Mouse (Mus musculus) v-Abl transformed pro-B cells (cell line): ENCODE measurements around the gene Olfr1053.
"Not testable (repeated sequence)": the region's sequence is repeated elsewhere in the genome, so short reads cannot be mapped to it uniquely, and the experiment has no call there.

Source experiments
- in situ Hi-C, 2 experiments: fragments of 400-800 bp; cut with MboI; formaldehyde crosslinking; loops; one replicate each; pipeline ENCODE4 v1.15.1; 2025; ENCODE audit not compliant: unreplicated experiment in 2 of 2

Gene Olfr1053

DNA sequence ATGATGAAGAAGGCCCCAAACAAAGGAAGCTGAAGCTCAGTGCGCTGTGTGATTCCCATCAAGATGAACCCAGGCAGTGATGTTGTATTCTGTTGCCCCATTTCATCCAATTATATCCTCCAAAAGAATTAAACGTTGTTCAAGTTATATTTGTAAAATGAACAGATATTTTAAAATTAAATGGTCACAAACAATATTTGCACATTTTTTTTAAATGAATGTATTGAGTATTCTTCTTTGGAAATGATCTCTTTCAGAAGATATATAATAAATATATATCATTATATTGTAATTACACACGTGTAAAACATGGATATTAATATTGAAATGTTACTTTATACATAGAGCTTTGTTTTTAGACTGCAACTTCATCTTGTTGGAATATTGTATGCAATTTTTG, at the start of gene Olfr1053:
TSS of gene Olfr1053 (minus strand) at position 101 of the 400 bp plus-strand sequence.
- in situ Hi-C loops, result no loop called here

DNA sequence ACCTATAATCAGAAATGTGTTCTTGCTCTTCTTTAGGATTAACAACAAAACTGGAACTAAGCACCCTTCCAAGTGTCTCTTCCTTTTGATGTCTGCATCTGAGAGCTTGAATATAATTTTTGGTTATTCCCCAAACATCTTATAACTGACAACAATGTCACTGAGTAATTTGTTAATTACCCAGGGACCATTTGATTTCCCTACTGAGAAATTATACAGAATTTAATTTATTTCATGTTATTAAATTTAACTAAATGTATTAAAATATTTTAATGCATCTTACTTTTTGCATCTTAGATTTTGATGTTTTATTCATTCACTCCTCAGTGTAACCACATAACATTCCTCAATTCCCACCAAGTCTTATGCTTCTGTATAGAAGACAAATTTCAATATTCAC, 47.3 kb upstream of the Olfr1053 start, which contains the start of gene Olfr1056:
TSS of gene Olfr1056 (minus strand) at position 101 of the 400 bp plus-strand sequence.
- in situ Hi-C loops, result no loop called here

DNA sequence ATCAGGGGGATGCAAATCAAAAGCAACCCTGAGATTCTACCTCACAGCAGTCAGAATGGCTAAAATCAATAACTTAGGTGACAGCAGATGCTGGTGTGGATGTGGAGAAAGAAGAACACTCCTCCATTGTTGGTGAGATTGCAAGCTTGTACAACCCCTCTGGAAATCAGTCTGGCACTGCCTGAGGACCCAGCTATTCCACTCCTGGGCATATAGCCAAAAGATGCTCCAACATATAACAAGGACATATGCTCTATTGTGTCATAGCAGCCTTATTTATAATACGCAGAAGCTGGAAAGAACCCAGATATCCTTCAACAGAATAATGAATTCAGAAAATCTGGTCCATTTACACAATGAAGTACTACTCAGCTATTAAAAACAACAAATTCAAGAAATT, 36.7 kb upstream of the Olfr1053 start:
- in situ Hi-C loops, result not testable (repeated sequence)

DNA sequence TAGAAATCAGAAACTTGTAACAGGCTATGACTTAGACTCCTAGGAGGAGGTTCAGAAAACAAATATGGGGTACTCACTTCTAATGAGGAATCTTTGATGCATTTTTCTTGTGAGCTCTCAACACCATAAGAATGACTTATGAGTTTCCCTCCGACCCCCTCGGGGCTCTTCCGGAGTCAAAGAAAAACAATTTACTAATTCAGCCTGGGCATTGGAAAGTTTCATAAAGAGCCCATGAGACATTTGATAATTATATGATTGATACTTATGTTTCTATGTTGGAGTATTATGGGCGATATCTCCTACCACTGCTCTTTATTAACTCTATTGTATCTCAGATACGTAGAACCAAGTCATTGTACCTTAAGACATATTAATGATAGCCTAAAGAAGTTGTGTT, 35.1 kb upstream of the Olfr1053 start, which contains the start of gene Olfr1055:
TSS of gene Olfr1055 (minus strand) at position 101 of the 400 bp plus-strand sequence.
- in situ Hi-C loops, result no loop called here

DNA sequence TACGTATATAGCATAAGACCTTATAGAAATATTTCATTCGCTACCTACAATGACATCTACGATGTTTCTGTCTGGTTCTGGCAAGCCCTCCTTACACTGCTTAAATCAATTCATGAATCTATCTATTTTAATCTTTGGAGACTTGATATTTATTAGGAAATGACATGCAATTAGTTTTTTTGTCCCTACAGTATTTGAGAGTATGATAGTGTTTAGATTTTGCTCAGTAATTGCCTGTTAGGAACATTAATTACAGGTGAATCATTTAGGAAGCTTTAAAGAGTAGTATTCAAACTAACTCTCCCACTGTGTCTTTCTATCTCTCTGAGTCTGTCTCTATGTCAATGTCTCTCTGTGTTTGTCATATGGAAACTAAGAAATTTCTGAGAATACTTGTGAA, 20.2 kb upstream of the Olfr1053 start, which contains the start of gene Olfr1054:
TSS of gene Olfr1054 (minus strand) at position 101 of the 400 bp plus-strand sequence.
- in situ Hi-C loops, result no loop called here

DNA sequence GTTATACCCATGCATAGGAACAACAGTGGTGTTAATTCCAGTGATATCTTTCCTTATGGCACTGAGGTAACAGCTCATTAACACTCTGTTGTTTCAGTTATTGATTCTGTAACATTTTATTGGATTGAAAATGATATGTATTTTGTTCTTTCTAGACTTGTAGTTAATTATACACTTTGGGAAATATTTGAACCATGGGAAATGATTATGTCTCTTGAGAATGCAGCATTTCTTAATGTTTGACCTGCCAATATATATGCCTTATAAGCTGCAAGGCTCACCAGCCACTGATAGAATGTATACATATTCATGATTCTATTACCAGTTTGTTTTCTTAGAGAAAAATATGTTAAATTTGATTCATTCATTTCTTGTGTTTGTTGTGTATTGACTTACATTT, 22.9 kb downstream of the Olfr1053 start, which contains the start of gene Olfr1052:
TSS of gene Olfr1052 (plus strand) at position 301 of the 400 bp plus-strand sequence.
- in situ Hi-C loops, result no loop called here

DNA sequence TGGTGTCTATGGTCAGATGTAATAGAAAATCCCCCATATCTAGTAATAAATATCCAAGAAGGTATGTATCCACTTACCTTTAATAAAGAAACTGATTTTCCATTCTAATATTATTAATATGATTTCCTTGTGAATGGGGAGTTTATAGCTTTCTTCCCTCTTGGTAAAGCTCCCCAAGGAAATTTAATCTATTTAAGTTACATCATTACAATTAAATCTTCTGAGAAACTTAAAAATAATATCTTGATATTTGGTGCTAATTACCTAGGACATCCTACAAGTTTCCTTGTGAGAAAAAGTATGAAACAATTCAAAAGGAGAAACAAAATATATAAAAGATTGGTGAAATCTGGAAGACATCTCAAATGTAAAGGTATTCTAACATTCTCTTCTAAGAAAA, 36.1 kb downstream of the Olfr1053 start, which contains the start of gene Olfr1051:
TSS of gene Olfr1051 (minus strand) at position 101 of the 400 bp plus-strand sequence.
- in situ Hi-C loops, result not testable (repeated sequence)
